Mouse (Mus musculus): ENCODE data around the gene Slc22a13. TPM values are rescaled to one million over a fixed set of nuclear protein-coding genes. Genes with fewer than 3 reads are reported as not detected.

Slc22a13 gene
- polyA plus RNA-seq, 1 experiment: not detected

GRCm38 (mm10) chr9:119167608-119168007 is 41.3 kb downstream of the Slc22a13 start:
- 95% methylated on average over 2 of the region's 2 CpGs for WGBS
- no peak for TF ChIP-seq POLR2A (IDR thresholded peaks at IDR 0.05; ENCODE audit: insufficient read depth, low read depth, low read length)
- no peak for TF ChIP-seq CTCF (IDR thresholded peaks at IDR 0.05; ENCODE audit: insufficient read depth, low read depth, low read length)
- H3K27ac ChIP-seq (ENCODE audit: insufficient read depth, low read depth, low read length): no peak overlapping the region
- H3K4me3 ChIP-seq (ENCODE audit: insufficient read depth, low read depth, low read length): no peak overlapping the region
- H3K4me1 ChIP-seq (ENCODE audit: control insufficient read depth, insufficient read depth, low read length): no peaks in the 10 kb centered on the region

GRCm38 (mm10) chr9:119165548-119165947 is 43.4 kb downstream of the Slc22a13 start:
- TF ChIP-seq POLR2A (IDR thresholded peaks at IDR 0.05; ENCODE audit: insufficient read depth, low read depth, low read length) (no peak), CTCF (IDR thresholded peaks at IDR 0.05; ENCODE audit: insufficient read depth, low read depth, low read length) (no peak)
- no peaks in the 10 kb centered on the region for H3K4me1 ChIP-seq (ENCODE audit: control insufficient read depth, insufficient read depth, low read length)
- WGBS: 89% methylated on average over 6 of the region's 6 CpGs

GRCm38 (mm10) chr9:119164743-119165142 is 44.2 kb downstream of the Slc22a13 start:
- Histone ChIP-seq H3K27ac (ENCODE audit: insufficient read depth, low read depth, low read length) (no peak overlapping the region), H3K4me3 (ENCODE audit: insufficient read depth, low read depth, low read length) (no peak overlapping the region), H3K4me1 (ENCODE audit: control insufficient read depth, insufficient read depth, low read length) (no peaks in the 10 kb centered on the region)
- 90% methylated on average over 7 of the region's 7 CpGs for WGBS
- TF ChIP-seq CTCF (IDR thresholded peaks at IDR 0.05; ENCODE audit: insufficient read depth, low read depth, low read length) (no peak), POLR2A (IDR thresholded peaks at IDR 0.05; ENCODE audit: insufficient read depth, low read depth, low read length) (no peak)

More at GRCm38 (mm10) chr9:119165548-119165947, 43.4 kb downstream of the Slc22a13 start:
- no peak overlapping the region for H3K27ac ChIP-seq (ENCODE audit: insufficient read depth, low read depth, low read length)
- no peak overlapping the region for H3K4me3 ChIP-seq (ENCODE audit: insufficient read depth, low read depth, low read length)

DNA sequence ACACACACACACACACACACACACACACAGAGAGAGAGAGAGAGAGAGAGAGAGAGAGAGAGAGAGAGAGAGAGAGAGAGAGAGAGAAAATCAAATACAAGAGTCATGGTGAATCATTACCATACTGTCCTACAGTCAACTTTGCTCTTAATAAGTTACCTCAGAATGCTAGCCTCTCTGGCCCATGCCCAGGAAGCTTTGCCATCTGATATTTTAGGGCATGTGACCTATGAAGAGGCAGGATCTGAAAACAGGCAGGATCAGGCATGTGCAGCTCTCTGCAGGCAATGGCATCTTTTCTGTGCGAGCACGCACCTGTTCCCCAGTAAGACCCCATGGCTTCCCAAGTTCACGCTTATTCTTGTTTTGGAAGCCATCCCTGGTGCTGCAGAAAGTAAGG is 48.2 kb downstream of the Slc22a13 start:
- Histone ChIP-seq H3K4me1 (ENCODE audit: control insufficient read depth, insufficient read depth, low read length) (peaks cover 6% of the 10 kb centered on the region; the same call in 1 of the 2 replicates), H3K4me3 (ENCODE audit: insufficient read depth, low read depth, low read length) (no peak overlapping the region), H3K27ac (ENCODE audit: insufficient read depth, low read depth, low read length) (no peak overlapping the region)
- no peak for TF ChIP-seq CTCF (IDR thresholded peaks at IDR 0.05; ENCODE audit: insufficient read depth, low read depth, low read length)
- 92% methylated on average over 3 of the region's 3 CpGs for WGBS

DNA sequence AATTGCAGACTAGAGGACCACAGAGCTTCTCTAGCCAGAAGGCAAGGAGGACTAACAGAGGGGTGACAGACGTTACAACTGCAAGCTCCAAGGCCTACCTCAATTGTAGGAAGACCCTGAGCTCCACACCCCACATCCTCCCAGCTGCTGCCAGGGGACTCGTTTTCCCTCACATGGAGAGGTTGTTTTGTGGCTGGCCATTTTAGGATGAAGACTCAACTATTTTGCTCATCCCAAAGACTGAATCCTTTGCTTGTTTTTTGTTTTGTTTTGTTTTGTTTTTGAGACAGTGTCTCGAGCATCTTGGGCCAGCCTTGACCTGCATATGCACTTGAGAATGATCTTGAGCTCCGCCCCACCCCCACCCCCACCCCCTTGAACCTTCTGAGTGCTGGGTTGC is 50.0 kb downstream of the Slc22a13 start, which contains the start of gene Gm47289:
Gene Gm47289 (plus strand): TSS at position 301 of the 400 bp plus-strand sequence.
- H3K4me1 ChIP-seq (ENCODE audit: control insufficient read depth, insufficient read depth, low read length): peaks cover 6% of the 10 kb centered on the region; the same call in 1 of the 2 replicates
- no peak for TF ChIP-seq CTCF (IDR thresholded peaks at IDR 0.05; ENCODE audit: insufficient read depth, low read depth, low read length)
- TF ChIP-seq POLR2A (IDR thresholded peaks at IDR 0.05; ENCODE audit: insufficient read depth, low read depth, low read length): no peak
- H3K4me3 ChIP-seq (ENCODE audit: insufficient read depth, low read depth, low read length): no peak within 1 kb of the TSS
- H3K27ac ChIP-seq (ENCODE audit: insufficient read depth, low read depth, low read length): no peak within 1 kb of the TSS
- 75% methylated on average over 4 of the region's 4 CpGs for whole genome bisulfite sequencing

- Histone ChIP-seq H3K4me3 (ENCODE audit: insufficient read depth, low read depth, low read length) (peak within 1 kb of the TSS; percentile 34), H3K4me1 (ENCODE audit: control insufficient read depth, insufficient read depth, low read length) (peaks cover 6% of the 10 kb centered on the region; the same call in 1 of the 2 replicates), H3K27ac (ENCODE audit: insufficient read depth, low read depth, low read length) (no peak within 1 kb of the TSS)
- no peak for TF ChIP-seq POLR2A (IDR thresholded peaks at IDR 0.05; ENCODE audit: insufficient read depth, low read depth, low read length)
- no peak for TF ChIP-seq CTCF (IDR thresholded peaks at IDR 0.05; ENCODE audit: insufficient read depth, low read depth, low read length)
- WGBS: 2% methylated on average over 65 of the region's 65 CpGs
Observed at GRCm38 (mm10) chr9:119156278-119157201, 52.4 kb downstream of the Slc22a13 start, which contains the start of gene Acaa1b. Gene Acaa1b, minus strand, starts transcription at chr9:119157093.

DNA sequence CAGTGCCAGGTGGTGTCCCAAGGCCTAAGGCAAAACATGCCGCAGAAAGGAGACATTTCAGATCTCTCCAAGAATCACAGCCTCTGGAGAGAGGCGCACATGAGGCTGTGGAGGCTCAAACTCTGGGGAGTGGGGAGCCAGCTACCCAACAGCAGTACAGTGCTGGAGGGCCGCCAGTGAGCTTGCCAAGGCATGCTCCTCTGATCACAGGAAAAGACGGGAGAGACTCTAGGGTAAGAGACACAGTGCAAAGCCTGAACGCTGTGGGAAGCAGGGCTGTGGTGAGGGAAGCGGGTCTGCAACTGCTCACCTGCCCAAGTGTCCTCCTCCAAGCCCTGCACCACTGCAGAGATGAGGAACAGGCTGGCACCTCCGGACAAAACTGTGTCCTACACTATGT is 53.1 kb downstream of the Slc22a13 start:
- Histone ChIP-seq H3K4me1 (ENCODE audit: control insufficient read depth, insufficient read depth, low read length) (peaks cover 6% of the 10 kb centered on the region; the same call in 1 of the 2 replicates), H3K4me3 (ENCODE audit: insufficient read depth, low read depth, low read length) (no peak overlapping the region), H3K27ac (ENCODE audit: insufficient read depth, low read depth, low read length) (no peak overlapping the region)
- TF ChIP-seq CTCF (IDR thresholded peaks at IDR 0.05; ENCODE audit: insufficient read depth, low read depth, low read length) (no peak), POLR2A (IDR thresholded peaks at IDR 0.05; ENCODE audit: insufficient read depth, low read depth, low read length) (no peak)
- 55% methylated on average over 7 of the region's 7 CpGs for WGBS

GRCm38 (mm10) chr9:119155416-119155815 is 53.5 kb downstream of the Slc22a13 start:
- 83% methylated on average over 8 of the region's 8 CpGs for WGBS
- TF ChIP-seq CTCF (IDR thresholded peaks at IDR 0.05; ENCODE audit: insufficient read depth, low read depth, low read length): no peak
- no peak for TF ChIP-seq POLR2A (IDR thresholded peaks at IDR 0.05; ENCODE audit: insufficient read depth, low read depth, low read length)
- H3K27ac ChIP-seq (ENCODE audit: insufficient read depth, low read depth, low read length): no peak overlapping the region
- H3K4me1 ChIP-seq (ENCODE audit: control insufficient read depth, insufficient read depth, low read length): peaks cover 6% of the 10 kb centered on the region; the same call in 1 of the 2 replicates
- no peak overlapping the region for H3K4me3 ChIP-seq (ENCODE audit: insufficient read depth, low read depth, low read length)

DNA sequence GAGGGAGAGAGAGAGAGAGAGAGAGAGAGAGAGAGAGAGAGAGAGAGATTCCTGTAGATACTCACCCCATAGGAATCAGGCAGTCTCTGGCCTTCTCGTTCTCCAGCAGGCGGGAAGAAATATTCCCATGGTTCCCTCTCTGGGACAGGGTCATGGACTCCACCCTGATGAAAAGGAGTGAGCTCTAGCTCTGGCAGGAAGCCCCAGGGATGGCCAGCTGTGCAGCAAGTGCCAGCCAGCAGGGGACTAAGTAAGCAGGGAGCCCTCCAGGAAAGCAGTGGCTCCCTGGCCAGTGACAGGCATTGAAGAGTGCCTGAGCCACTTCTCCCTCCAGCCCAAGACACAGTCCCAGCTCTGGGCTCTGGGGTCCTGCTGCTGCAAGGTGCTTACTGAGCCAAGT is 57.1 kb downstream of the Slc22a13 start:
- 69% methylated on average over 2 of the region's 2 CpGs for WGBS
- no peak for TF ChIP-seq POLR2A (IDR thresholded peaks at IDR 0.05; ENCODE audit: insufficient read depth, low read depth, low read length)
- no peak for TF ChIP-seq CTCF (IDR thresholded peaks at IDR 0.05; ENCODE audit: insufficient read depth, low read depth, low read length)
- no peak overlapping the region for H3K4me3 ChIP-seq (ENCODE audit: insufficient read depth, low read depth, low read length)
- no peak overlapping the region for H3K27ac ChIP-seq (ENCODE audit: insufficient read depth, low read depth, low read length)
- H3K4me1 ChIP-seq (ENCODE audit: control insufficient read depth, insufficient read depth, low read length): peaks cover 5% of the 10 kb centered on the region; the same call in 1 of the 2 replicates

Data from olfactory bulb, adult 2 months (tissue).